Mouse (Mus musculus) megakaryocyte progenitor cell, adult 5-6 weeks (primary cell): Measurements from ENCODE around the gene Zfp319. TPM values are rescaled to one million over a fixed set of nuclear protein-coding genes. Genes with fewer than 3 reads are reported as not detected.

ENCODE experiments used
- ATAC-seq: replicated peaks from 2 replicates; pipeline ENCODE4 v1.8.0; 2016; ENCODE audit warnings: mild to moderate bottlenecking, moderate TSS enrichment, inconsistent platforms; ENCODE audit not compliant: poor library complexity
- total RNA-seq, 2 experiments: library from RNA; stranded (forward) in 1 of 2; stranded (reverse) in 1 of 2; fragments of 157-497, 149-512 nt in 1 of 2; fragments of 200-1000 nt in 1 of 2; gene quantifications; 2 replicates each; pipeline versions ENCODE4 v1.2.3 to v1.2.4; 2015 to 2017

Zfp319 gene
- total RNA-seq, 2 experiments from 2014 or later: 2.6 to 5.5 TPM

DNA sequence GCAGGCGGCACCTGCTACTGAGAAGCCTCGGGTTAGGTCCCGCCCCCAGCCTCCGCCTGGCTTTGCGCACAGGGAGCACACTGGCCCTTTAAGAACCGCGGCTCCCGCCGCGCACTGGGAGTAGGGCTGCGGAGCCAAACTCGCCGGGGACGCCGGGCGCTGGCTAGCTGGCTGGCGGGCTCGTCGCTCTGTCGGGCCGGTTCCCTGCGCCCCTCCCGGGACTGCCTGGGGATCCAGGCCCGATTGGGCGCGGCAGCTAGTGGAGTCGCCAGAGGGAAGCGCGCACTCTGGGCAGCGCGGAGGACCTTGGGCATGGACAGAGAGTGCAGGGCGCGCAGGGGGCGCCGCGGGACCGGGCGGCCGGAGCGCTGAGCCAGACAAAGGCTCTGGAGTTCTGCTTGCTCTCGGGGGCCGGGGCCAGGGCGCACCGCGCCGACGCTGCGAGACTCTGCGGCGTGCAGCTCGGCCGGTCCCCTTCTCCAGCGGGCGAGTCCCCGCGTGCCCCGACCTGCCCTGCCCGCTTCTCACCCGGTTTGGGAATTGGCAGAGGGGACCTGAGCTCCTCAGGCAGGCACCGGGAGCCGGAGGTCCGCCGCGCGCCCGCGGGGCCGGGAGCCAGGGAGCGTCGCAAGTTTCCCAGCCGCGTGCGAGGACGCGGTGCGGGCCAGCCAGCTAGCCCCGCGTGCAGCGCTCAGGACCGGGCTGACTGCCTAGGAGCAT is 20.6 kb upstream of the Zfp319 start, which contains the start of gene Mmp15:
TSS of gene Mmp15 (plus strand) at position 118 of the 720 bp plus-strand sequence.
- peak; percentile 12; the same call in 1 of the 2 replicates for ATAC-seq

- ATAC-seq: no peak
Observed at GRCm38 (mm10) chr8:95351461-95351860, 19.7 kb upstream of the Zfp319 start.

GRCm38 (mm10) chr8:95348811-95349630 is 17.3 kb upstream of the Zfp319 start:
- ATAC-seq: peak; percentile 24; the same call in 1 of the 2 replicates

- ATAC-seq: no peak
Observed at GRCm38 (mm10) chr8:95348356-95348755, 16.6 kb upstream of the Zfp319 start.

DNA sequence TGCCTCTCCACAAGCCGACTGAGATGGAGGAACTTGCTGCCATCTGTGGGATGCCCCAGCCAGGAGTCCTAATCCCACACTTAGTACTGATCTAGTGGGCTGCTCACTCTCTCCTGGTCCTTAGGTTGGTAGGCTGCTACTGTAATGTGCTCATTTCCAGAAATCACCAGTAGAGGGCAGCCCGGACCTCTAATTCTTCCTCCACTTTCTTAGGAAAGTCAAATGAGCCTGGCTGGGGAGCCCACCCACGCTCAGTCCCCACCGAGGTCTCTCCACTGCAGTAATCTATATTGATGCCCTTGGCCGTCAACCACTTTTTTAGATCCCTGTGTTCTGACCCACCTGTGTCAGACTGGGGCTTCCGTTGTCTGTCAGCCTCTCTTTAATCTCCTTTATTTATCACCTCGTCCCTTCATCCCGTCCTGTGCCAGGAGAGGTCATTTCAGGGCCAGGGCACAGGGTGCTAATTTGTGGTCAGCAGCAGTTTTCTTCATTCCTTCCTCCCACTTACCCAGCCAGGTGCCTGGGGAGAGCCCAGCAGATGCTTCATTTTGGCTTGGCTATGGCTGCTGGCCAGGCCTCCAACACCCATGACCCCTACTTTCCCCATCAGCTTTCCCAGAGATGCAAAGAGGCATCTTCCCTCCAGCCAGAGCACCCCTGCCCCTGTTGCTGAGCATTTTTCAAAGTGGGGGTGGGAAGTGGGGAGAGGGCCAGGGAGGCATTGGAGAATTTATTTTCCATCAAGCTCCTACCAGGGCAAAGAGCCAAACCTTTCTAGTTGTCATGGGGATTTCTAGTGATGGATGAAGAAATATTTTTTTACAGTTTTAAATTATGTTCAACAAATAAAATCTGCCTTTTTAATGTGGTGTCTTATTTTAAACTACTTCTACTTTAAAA is 15.1 kb upstream of the Zfp319 start:
- ATAC-seq: peak; percentile 73

GRCm38 (mm10) chr8:95344668-95345067 is 12.9 kb upstream of the Zfp319 start:
- ATAC-seq: no peak

- no peak for ATAC-seq
Observed at GRCm38 (mm10) chr8:95341721-95342120, 10.0 kb upstream of the Zfp319 start.

GRCm38 (mm10) chr8:95336363-95336762 is 4.6 kb upstream of the Zfp319 start:
- ATAC-seq: no peak

DNA sequence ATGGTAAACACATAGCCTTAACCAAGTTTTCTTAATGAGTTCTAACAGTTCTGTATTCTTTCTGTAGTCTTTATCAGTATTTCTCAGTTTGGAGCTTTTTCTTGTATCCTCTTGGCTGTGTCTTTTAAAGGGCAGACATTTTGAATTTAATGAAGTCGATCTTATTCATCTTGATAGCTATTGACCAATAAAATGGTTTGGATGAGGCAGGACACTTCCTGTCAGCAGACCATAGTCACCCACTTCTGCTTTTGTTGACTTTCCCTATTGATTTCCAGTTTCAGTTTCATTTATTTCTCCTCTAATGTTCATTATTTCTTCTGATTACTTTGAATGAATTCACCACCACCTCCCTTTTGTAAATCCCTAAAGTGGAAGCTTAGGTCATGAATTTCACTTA is 4.0 kb upstream of the Zfp319 start:
- peak; percentile 18; the same call in 1 of the 2 replicates for ATAC-seq

- no peak for ATAC-seq
Observed at GRCm38 (mm10) chr8:95332437-95333199, 868 bp upstream of the Zfp319 start.

GRCm38 (mm10) chr8:95331156-95331719 is 512 bp downstream of the Zfp319 start:
- ATAC-seq: peak; percentile 25

GRCm38 (mm10) chr8:95330367-95330766 is 1.4 kb downstream of the Zfp319 start:
- ATAC-seq: no peak

DNA sequence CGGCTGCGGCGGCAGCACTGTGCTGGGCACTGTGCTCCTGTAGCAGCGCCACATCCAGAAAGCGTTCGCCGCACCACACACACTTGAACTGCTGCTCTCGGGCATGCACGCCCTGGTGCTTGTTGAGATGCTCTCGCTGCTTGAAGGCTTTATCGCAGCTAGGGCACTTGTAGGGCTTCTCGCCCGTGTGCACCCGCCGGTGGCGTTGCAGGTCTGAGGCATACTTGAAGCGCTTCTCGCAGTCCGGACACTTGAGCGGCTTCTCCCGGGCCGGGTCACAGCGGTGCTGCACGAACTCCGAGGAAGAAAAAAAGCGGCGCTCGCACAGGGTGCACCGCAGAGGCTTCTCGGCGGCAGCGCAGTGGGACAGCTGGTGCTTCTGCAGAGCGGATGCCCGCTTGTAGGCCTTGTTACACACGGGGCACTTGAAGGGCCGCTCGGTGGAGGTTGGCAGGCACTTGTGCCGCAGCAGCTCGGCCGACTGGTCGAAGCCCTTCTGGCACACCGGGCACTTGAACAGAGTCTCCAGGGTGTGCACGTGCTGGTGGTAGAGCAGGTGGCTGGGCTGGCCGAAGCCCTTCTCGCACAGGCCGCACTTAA is 3.8 kb downstream of the Zfp319 start:
- ATAC-seq: no peak

- ATAC-seq: no peak
Observed at GRCm38 (mm10) chr8:95326822-95327221, 4.9 kb downstream of the Zfp319 start.

DNA sequence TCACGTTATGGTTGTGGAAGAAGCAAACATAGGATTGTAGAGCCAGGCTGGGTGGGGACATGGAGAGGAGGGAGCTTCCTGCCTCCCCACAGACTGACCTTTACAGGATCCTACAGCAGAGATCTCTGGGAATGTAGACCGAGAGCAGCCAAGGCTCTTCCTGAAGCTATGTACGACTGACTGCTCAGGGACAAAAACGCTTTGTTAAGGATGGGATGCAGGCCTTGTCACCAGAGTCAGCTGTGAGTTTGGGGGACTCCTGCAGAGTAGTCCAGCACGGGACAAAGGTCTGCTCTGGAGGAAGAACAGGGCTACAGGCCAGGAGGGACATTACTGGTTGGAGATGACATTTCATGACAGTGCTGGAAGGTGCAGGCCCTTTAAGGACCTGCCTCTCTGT is 7.1 kb downstream of the Zfp319 start:
- no peak for ATAC-seq

DNA sequence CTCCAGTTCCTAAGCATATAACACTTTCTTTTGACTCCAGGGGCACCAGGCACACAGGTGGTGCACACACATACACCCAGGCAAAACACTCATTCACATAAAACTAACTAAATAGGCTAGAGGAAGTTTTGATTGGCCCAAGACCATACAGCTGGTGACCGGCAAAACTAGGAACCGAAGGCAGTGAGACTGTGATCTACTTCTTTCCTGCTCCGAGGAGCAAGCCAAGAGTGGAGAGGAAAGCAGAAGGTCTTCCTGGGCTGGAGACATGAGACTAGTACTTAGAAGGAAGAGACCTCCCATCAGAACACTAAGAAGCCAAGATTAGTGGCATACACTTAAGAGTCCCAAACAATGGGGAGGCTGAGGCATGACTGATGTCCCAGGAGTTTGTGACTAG is 8.5 kb downstream of the Zfp319 start:
- no peak for ATAC-seq

DNA sequence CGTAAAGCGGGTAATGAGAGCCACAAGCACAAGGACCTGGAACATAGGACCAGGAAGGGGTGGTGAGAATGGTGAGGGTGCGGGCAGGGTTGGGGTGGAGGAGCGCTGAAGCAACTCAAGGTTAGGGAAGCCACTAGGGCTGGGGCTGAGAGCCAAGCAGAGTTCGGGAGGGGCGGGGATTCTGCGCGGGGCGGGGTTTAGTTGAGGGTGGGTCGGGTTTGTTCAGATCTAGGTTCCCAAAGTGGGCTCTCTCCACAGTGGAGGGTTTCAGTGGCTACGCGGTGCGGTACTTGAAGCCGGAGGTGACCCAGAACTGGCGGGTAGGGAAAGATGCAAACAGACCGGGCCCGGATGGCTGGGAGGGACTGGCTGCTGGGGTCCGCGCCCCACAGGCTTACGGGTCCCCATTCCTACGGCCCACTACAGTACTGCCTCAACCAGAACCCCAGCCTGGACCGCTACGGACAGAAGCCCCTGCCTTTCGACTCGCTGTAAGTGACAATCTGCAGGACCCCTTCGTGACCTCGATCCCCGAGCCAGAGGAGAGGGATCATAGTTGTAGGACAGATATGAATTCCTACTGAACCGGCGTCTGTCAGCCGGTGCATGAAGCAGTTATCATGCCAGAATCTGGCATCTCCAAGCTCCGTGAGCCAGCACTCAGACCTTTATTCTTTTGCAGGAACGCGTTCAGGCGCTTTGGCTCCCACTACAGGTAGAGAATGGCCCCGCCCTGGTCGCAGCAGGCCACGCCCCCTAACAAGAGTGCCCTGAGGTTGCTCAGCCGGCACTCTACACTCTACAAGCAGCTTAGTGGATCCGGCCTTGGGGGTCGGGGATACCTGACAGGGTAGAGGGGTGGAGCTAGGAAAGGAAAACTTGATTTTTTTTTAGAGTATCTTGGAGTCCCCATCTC is 11.3 kb downstream of the Zfp319 start:
- peak; percentile 90 for ATAC-seq

GRCm38 (mm10) chr8:95315350-95315749 is 16.4 kb downstream of the Zfp319 start:
- ATAC-seq: no peak
